Comparison of ENCODE assay signal across 8 mouse cellular contexts in the genomic region with DNA sequence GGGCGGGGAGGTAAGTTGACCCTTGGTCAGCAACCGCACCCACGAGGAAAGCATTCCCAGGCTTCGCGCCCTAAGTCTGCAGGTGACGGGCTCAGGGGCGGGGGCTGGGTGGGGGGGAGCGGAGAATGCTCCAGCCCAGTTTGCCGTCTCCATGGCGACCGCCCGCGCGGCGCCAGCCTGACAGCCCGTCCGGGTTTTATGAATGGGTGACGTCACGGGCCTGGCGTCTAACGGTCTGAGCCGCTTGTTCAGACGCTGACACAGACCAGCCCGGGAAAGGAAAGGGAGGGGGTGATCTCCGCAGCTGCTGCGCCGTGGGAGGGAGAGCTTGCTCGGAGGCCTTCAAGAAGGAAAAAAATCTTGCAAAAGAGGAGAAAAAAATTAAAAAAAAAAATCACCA. TPM values are rescaled to one million over a fixed set of nuclear protein-coding genes. Genes with fewer than 3 reads are reported as not detected.
DNase-seq lines count a peak whose midpoint lies in the region; ATAC-seq and TF ChIP-seq lines count a peak whose summit lies in the region.

No protein-coding gene starts in this region.

- TF ChIP-seq CTCF in liver, adult 2 months (IDR thresholded peaks at IDR 0.05; ENCODE audit: low read depth, low read length), result no peak

- no peaks in the 10 kb centered on the region for H3K79me2 ChIP-seq in liver, adult 2 months (ENCODE audit: control insufficient read depth, insufficient read depth, low read length)

- H3K27ac ChIP-seq in embryonic facial prominence, embryonic 15.5 days (replicated peaks), result peak overlapping the region; percentile 93
- H3K27ac ChIP-seq in heart, embryonic 12.5 days (ENCODE audit: poor library complexity, severe bottlenecking), result peak overlapping the region; percentile 95
- H3K27ac ChIP-seq in kidney, embryonic 16.5 days (ENCODE audit: low read length), result peak overlapping the region; percentile 99
- peak overlapping the region; percentile 27 for H3K27ac ChIP-seq in liver, adult 2 months (replicated peaks; ENCODE audit: insufficient read depth, low read depth, low read length)
- peak overlapping the region; percentile 97 for H3K27ac ChIP-seq in stomach, embryonic 16.5 days (ENCODE audit: low read length)

- H3K9me3 ChIP-seq in embryonic facial prominence, embryonic 15.5 days (replicated peaks), result no peaks in the 10 kb centered on the region
- H3K9me3 ChIP-seq in heart, embryonic 12.5 days (replicated peaks), result no peaks in the 10 kb centered on the region
- no peaks in the 10 kb centered on the region for H3K9me3 ChIP-seq in kidney, embryonic 16.5 days (ENCODE audit: low read length)
- no peaks in the 10 kb centered on the region for H3K9me3 ChIP-seq in stomach, embryonic 16.5 days (replicated peaks; ENCODE audit: control insufficient read depth, low read length)

- no peak for TF ChIP-seq POLR2A in liver, adult 2 months (IDR thresholded peaks at IDR 0.05; ENCODE audit: extremely low read depth, insufficient read depth, low read length)

- under 1% methylated on average over 28 of the region's 28 CpGs for WGBS in embryonic facial prominence, embryonic 15.5 days
- under 1% methylated on average over 27 of the region's 28 CpGs for WGBS in heart, embryonic 12.5 days
- under 1% methylated on average over 28 of the region's 28 CpGs for WGBS in kidney, embryonic 16.5 days
- WGBS in liver, adult 2 months, result under 1% methylated on average over 28 of the region's 28 CpGs
- 0% methylated on average over 28 of the region's 28 CpGs for WGBS in stomach, embryonic 16.5 days

- H3K36me3 ChIP-seq in embryonic facial prominence, embryonic 15.5 days, result no peaks in the 10 kb centered on the region
- H3K36me3 ChIP-seq in heart, embryonic 12.5 days, result no peaks in the 10 kb centered on the region
- H3K36me3 ChIP-seq in kidney, embryonic 16.5 days (ENCODE audit: insufficient read depth, low read length), result no peaks in the 10 kb centered on the region
- H3K36me3 ChIP-seq in liver, adult 2 months (ENCODE audit: control insufficient read depth, insufficient read depth, low read length), result no peaks in the 10 kb centered on the region
- no peaks in the 10 kb centered on the region for H3K36me3 ChIP-seq in stomach, embryonic 16.5 days (ENCODE audit: control insufficient read depth, insufficient read depth, low read length)

- peak overlapping the region; percentile 80 for H3K4me2 ChIP-seq in embryonic facial prominence, embryonic 15.5 days (replicated peaks)
- peak overlapping the region; percentile 84 for H3K4me2 ChIP-seq in heart, embryonic 12.5 days
- peak overlapping the region; percentile 62 for H3K4me2 ChIP-seq in kidney, embryonic 16.5 days (replicated peaks; ENCODE audit: low read depth, low read length)
- peak overlapping the region; percentile 89 for H3K4me2 ChIP-seq in stomach, embryonic 16.5 days (ENCODE audit: low read depth, low read length)

- peaks cover 70% of the 10 kb centered on the region for H3K4me1 ChIP-seq in embryonic facial prominence, embryonic 15.5 days
- peaks cover 57% of the 10 kb centered on the region for H3K4me1 ChIP-seq in heart, embryonic 12.5 days (replicated peaks)
- H3K4me1 ChIP-seq in kidney, embryonic 16.5 days (ENCODE audit: insufficient read depth, low read length), result peaks cover 50% of the 10 kb centered on the region
- peaks cover 15% of the 10 kb centered on the region; the same call in 1 of the 2 replicates for H3K4me1 ChIP-seq in liver, adult 2 months (ENCODE audit: control insufficient read depth, insufficient read depth, low read length)
- peaks cover 45% of the 10 kb centered on the region for H3K4me1 ChIP-seq in stomach, embryonic 16.5 days (ENCODE audit: control insufficient read depth, insufficient read depth, low read length)

- peak overlapping the region; percentile 83 for H3K4me3 ChIP-seq in embryonic facial prominence, embryonic 15.5 days (replicated peaks)
- peak overlapping the region; percentile 74 for H3K4me3 ChIP-seq in heart, embryonic 12.5 days
- peak overlapping the region; percentile 84 for H3K4me3 ChIP-seq in kidney, embryonic 16.5 days (ENCODE audit: low read length)
- peak overlapping the region; percentile 37 for H3K4me3 ChIP-seq in liver, adult 2 months (ENCODE audit: insufficient read depth, low read depth, low read length)
- peak overlapping the region; percentile 67 for H3K4me3 ChIP-seq in stomach, embryonic 16.5 days (replicated peaks; ENCODE audit: low read length)

- peak overlapping the region; percentile 24 for H3K9ac ChIP-seq in embryonic facial prominence, embryonic 15.5 days
- peak overlapping the region; percentile 57 for H3K9ac ChIP-seq in heart, embryonic 12.5 days
- H3K9ac ChIP-seq in kidney, embryonic 16.5 days (replicated peaks; ENCODE audit: low read length), result peak overlapping the region; percentile 70
- H3K9ac ChIP-seq in liver, adult 2 months (ENCODE audit: low read depth, low read length), result 0 out of 2 replicates have a peak overlapping the region, but pooled peaks have one; percentile 8
- H3K9ac ChIP-seq in stomach, embryonic 16.5 days (ENCODE audit: low read length), result peak overlapping the region; percentile 66

- H3K27me3 ChIP-seq in embryonic facial prominence, embryonic 15.5 days, result no peaks in the 10 kb centered on the region
- H3K27me3 ChIP-seq in heart, embryonic 12.5 days (replicated peaks), result no peaks in the 10 kb centered on the region
- no peaks in the 10 kb centered on the region for H3K27me3 ChIP-seq in kidney, embryonic 16.5 days (ENCODE audit: insufficient read depth, low read length)
- no peaks in the 10 kb centered on the region for H3K27me3 ChIP-seq in liver, adult 2 months (ENCODE audit: control insufficient read depth, insufficient read depth, low read length)
- H3K27me3 ChIP-seq in stomach, embryonic 16.5 days (ENCODE audit: control insufficient read depth, insufficient read depth, low read length), result no peaks in the 10 kb centered on the region

- peak; percentile 94 for DNase-seq in 416B (ENCODE audit: low read depth)
- peak; percentile 97 for DNase-seq in adrenal gland, postnatal 25 days
- peak; percentile 75 for DNase-seq in liver, adult 2 months (ENCODE audit: extremely low read depth, low read depth, low spot score)
- peak; percentile 66 to 70 for DNase-seq in natural killer cell, adult 2 months (ENCODE audit: low spot score in 2 of 2)

- peak; percentile 83 for ATAC-seq in embryonic facial prominence, embryonic 15.5 days (ENCODE audit: insufficient number of reproducible peaks, low FRiP score, low TSS enrichment, low read depth)
- ATAC-seq in heart, embryonic 12.5 days (ENCODE audit: insufficient number of reproducible peaks, low FRiP score), result peak; percentile 88
- peak; percentile 84 for ATAC-seq in kidney, embryonic 16.5 days (ENCODE audit: low FRiP score, low TSS enrichment)
- peak; percentile 87 for ATAC-seq in stomach, embryonic 16.5 days (ENCODE audit: insufficient read depth, low FRiP score)

RNA-seq across cellular contexts. Expression of gene Id1, which starts 1.1 kb away (rescaled TPM):
- 73.3 and 81.1 TPM in 2 replicates for total RNA-seq in adrenal gland, postnatal 25 days (2021)
- polyA plus RNA-seq in embryonic facial prominence, embryonic 15.5 days (2015; fragmentation: Nextera tagmentation; extraction: Ambion mirVana), result 142 and 160 TPM in 2 replicates
- 87.7 and 90.9 TPM in 2 replicates for polyA plus RNA-seq in heart, embryonic 12.5 days (2016; fragmentation: Nextera tagmentation; extraction: Ambion mirVana)
- 139 and 151 TPM in 2 replicates for polyA plus RNA-seq in kidney, embryonic 16.5 days (2015; fragmentation: Nextera tagmentation; extraction: Ambion mirVana)
- total RNA-seq in liver, adult 2 months (2014; rRNA removed), result 16.4 and 33.0 TPM in 2 replicates
- 19.2 and 33.0 TPM in 2 replicates for polyA plus RNA-seq in liver, adult 2 months (2012; rRNA removed)
- polyA plus RNA-seq in stomach, embryonic 16.5 days (2015; fragmentation: Nextera tagmentation; extraction: Ambion mirVana), result 125 and 145 TPM in 2 replicates

RNA-seq across cellular contexts. Expression of gene Cox4i2, which starts 19.0 kb away (rescaled TPM):
- 4.2 and 4.3 TPM in 2 replicates for total RNA-seq in adrenal gland, postnatal 25 days (2021)
- 37.7 and 37.9 TPM in 2 replicates for polyA plus RNA-seq in embryonic facial prominence, embryonic 15.5 days (2015; fragmentation: Nextera tagmentation; extraction: Ambion mirVana)
- polyA plus RNA-seq in heart, embryonic 12.5 days (2016; fragmentation: Nextera tagmentation; extraction: Ambion mirVana), result 18.9 and 20.8 TPM in 2 replicates
- 19.6 and 22.1 TPM in 2 replicates for polyA plus RNA-seq in kidney, embryonic 16.5 days (2015; fragmentation: Nextera tagmentation; extraction: Ambion mirVana)
- not detected in 2 replicates for total RNA-seq in liver, adult 2 months (2014; rRNA removed)
- 0.22 and 0.31 TPM in 2 replicates for polyA plus RNA-seq in liver, adult 2 months (2012; rRNA removed)
- polyA plus RNA-seq in stomach, embryonic 16.5 days (2015; fragmentation: Nextera tagmentation; extraction: Ambion mirVana), result 21.3 and 23.9 TPM in 2 replicates

RNA-seq across cellular contexts. Expression of gene Mcts2, which starts 48.1 kb away (rescaled TPM):
- total RNA-seq in adrenal gland, postnatal 25 days (2021), result 34.2 and 37.9 TPM in 2 replicates
- polyA plus RNA-seq in embryonic facial prominence, embryonic 15.5 days (2015; fragmentation: Nextera tagmentation; extraction: Ambion mirVana), result 24.7 and 27.3 TPM in 2 replicates
- 23.1 and 25.2 TPM in 2 replicates for polyA plus RNA-seq in heart, embryonic 12.5 days (2016; fragmentation: Nextera tagmentation; extraction: Ambion mirVana)
- 27.6 and 28.0 TPM in 2 replicates for polyA plus RNA-seq in kidney, embryonic 16.5 days (2015; fragmentation: Nextera tagmentation; extraction: Ambion mirVana)
- total RNA-seq in liver, adult 2 months (2014; rRNA removed), result 7.2 and 8.9 TPM in 2 replicates
- polyA plus RNA-seq in liver, adult 2 months (2012; rRNA removed), result 2.4 and 3.8 TPM in 2 replicates
- 24.0 and 25.2 TPM in 2 replicates for polyA plus RNA-seq in stomach, embryonic 16.5 days (2015; fragmentation: Nextera tagmentation; extraction: Ambion mirVana)

Comparison
In these comparisons a context has a peak if more than half of its experiments do, and no peak if none do; other contexts are left out.
1. Peak in every context shown above with its lines: DNase-seq, ATAC-seq, H3K4me3 ChIP-seq and H3K27ac ChIP-seq.
2. H3K27ac ChIP-seq: peak in every context shown above with its lines; median percentile 99 in kidney, embryonic 16.5 days; 97 in stomach, embryonic 16.5 days; 95 in heart, embryonic 12.5 days; 93 in embryonic facial prominence, embryonic 15.5 days; 27 in liver, adult 2 months.
3. H3K9ac ChIP-seq: peak in every context shown above with its lines; median percentile 70 in kidney, embryonic 16.5 days; 66 in stomach, embryonic 16.5 days; 57 in heart, embryonic 12.5 days; 24 in embryonic facial prominence, embryonic 15.5 days; 8 in liver, adult 2 months.
4. RNA of gene Cox4i2, which starts 19.0 kb away (polyA plus RNA-seq): 37.7 to 37.9 TPM in embryonic facial prominence, embryonic 15.5 days, 19.6 to 22.1 TPM in kidney, embryonic 16.5 days, 21.3 to 23.9 TPM in stomach, embryonic 16.5 days and 18.9 to 20.8 TPM in heart, embryonic 12.5 days; 0.22 to 0.31 TPM in liver, adult 2 months; every median in the first group is over 10 times any median in the second.